Mouse (Mus musculus): Measurements from ENCODE around the gene Vmn2r65. TPM values are rescaled to one million over a fixed set of nuclear protein-coding genes. Genes with fewer than 3 reads are reported as not detected.

The Vmn2r65 gene
- not detected for total RNA-seq (2023)

DNA sequence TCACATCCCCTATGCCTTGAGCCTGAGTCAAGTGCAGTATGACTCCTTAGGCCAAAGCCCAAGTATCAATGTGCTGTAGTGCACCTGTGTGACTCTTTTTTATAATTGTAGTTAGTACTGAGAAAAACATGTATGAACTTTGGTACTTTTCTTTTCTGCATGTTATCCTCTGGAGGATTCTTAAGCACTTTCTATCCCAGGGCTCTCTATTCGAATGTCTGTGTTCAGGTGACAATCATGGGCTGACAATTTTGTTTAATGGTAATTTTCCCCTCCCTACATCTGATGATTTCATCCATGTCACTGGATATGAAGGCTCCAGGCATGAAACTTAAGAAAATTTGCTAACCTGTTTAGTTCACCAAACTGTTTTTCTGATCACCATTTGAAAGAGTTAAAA lies at the start of gene Vmn2r65:
Gene Vmn2r65 (minus strand): TSS at position 101 of the 400 bp plus-strand sequence.

DNA sequence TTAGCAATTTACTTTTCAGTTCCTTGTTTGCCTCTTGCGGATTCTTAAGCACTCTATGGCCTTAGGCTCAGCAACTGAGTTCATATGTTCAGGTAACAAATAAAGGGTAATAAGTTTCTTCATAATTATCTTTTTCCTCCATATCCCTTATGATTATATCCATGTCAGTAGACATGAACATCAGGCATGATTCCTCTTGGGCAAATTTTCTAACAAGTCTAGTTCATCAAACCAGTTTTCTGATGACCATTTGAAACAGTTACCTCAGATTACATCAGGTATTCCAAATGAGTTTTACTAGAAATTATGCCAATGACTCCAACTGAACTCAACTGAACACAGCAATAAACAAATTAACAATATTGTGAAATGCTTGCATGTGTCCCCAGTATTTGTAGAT lies 48.3 kb upstream of the Vmn2r65 start, which contains the start of gene Vmn2r66:
Gene Vmn2r66 (minus strand): TSS at position 101 of the 400 bp plus-strand sequence.

Other genes with a start within 250 kb of the Vmn2r65 start
- not detected for gene Olfr291, start 110.6 kb downstream of the Vmn2r65 start, total RNA-seq (2023)
- gene Vmn2r66, start 48.2 kb upstream of the Vmn2r65 start, total RNA-seq (2023), result not detected
- gene Vmn2r67, start 191.9 kb upstream of the Vmn2r65 start, total RNA-seq (2023), result not detected

Data from B cell, adult 67 days (primary cell).